Mouse (Mus musculus) monocyte, adult 5-6 weeks (primary cell): ENCODE results near the gene Stim1. TPM values are rescaled to one million over a fixed set of nuclear protein-coding genes. Genes with fewer than 3 reads are reported as not detected.

ENCODE experiments used
- ATAC-seq: fragments of 153-309, 156-312 bp; replicated peaks from 2 replicates; pipeline ENCODE4 v1.8.0; 2017; ENCODE audit warnings: mild to moderate bottlenecking; ENCODE audit not compliant: low TSS enrichment, insufficient number of reproducible peaks, severe bottlenecking, poor library complexity, low FRiP score
- total RNA-seq: library from RNA; stranded (forward); fragments of 200-1000, 200-491, 200-594 nt; gene quantifications from 3 replicates; pipeline ENCODE4 v1.2.3, GENCODE M21; 2017

Stim1 gene
- total RNA-seq, 1 experiment from 2014 or later, result 51.0 TPM

DNA sequence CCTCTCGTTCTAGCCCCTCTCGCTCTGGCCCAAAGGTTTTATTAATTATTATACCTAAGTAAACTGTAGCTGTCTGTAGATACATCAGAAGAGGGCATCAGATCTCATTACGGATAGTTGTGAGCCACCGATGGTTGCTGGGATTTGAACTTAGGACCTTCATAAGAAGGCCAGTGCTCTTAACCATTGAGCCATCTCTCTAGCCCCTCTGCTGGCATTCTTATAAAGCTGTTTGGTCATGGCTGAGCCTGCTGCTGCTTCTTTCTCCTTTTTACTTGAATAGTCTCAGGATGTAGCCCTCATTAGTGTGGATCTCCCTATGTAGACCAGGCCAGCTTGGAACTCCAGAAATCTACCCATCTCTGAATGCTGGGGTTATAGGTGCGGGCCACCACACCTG is 69.7 kb downstream of the Stim1 start:
- ATAC-seq, result no peak

DNA sequence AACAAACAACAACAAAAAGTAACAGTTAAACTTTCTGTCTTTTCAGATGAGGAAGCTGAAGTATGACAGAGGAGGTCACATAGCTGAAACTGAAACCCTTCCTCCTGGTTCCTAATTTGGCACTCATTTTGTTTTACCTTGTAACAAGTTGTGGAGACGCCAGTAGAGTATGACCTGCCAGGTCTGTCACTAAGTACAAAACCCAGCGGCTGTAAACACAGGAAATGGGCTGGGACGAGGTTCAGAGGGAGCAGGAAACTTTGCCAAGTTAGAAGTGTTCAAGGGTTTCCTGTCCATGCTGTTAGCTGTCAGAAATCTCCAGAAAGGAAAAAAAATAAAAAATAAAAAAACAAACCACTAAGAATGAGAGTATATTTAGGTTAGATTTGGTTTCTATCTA is 70.3 kb downstream of the Stim1 start:
- ATAC-seq, result peak; percentile 68; the same call in 1 of the 2 replicates

DNA sequence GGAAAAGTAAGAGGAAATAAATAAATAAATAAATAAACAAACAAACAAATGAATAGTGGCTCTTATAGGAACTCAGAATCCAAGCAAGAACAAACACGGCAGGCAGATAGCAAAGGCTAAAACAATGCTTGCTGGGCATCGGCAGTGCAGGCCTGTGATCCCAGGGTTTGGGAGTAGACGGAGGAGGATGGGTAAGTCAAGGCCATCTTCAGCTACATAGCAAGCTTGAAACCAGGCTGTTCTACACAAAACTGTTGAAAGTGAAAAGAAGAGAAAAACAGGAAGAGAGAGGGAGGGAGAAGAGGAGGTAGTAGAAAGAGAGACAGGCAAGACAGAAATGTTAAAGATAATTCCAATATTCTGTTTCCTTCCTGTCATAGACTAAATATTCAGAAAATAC is 71.3 kb downstream of the Stim1 start:
- ATAC-seq, result no peak

DNA sequence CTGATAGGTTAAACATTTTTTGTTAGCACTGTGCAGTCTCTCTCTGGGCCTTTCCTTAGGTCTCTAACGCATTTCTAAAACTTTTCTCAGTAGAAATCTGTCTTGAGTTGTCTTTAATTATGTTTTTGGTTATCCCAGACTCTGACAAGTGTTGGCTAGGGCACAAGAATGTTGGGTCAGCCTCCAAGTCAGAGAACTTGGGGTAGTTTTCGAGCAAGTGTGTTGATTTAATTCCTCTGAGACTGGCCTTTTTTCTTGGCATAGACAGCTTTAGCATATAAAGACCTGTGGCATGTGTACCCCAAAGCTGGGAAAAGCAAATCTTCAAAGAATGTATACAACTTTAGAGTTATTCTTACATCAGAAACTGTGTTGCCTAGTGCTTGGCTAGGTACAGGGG is 78.3 kb downstream of the Stim1 start:
- ATAC-seq, result no peak

DNA sequence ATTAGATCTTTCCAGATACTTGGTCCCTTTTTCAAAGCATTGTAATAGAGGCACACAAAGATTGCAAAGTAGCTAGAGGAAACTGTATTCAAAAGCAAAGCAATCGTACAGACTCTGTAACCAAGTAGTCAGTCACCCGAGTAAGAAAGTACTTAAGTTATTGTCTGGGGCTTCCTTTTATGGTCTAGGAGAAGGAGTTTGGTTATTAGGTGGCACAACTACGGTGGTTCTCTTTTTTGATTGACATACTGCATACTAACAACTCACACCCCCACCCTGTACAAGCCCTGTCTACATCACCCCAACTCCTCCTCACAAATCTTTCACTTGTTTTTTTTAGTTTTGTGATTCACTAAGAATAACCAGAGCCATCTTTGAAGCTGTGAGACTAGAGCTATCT is 79.7 kb downstream of the Stim1 start:
- no peak for ATAC-seq

DNA sequence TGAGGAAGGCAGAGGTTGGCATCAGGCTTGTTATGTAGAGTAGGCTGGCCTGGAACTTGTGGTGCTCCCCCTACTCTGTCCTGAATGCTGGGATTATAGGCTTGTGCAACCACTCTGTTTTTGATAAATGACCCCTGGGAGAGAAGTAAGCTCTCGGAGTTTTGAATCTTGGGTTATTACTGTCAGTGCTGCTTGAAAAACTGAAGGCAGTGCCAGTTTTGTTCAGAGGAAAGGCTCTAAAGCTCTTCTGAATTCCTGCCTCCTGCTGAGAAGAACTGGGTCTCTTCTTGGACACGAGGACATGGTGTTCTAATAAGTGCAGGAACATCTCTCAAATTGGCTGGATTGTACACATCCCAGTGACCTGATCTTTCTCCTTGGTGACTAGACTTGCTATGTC is 81.1 kb downstream of the Stim1 start:
- no peak for ATAC-seq

DNA sequence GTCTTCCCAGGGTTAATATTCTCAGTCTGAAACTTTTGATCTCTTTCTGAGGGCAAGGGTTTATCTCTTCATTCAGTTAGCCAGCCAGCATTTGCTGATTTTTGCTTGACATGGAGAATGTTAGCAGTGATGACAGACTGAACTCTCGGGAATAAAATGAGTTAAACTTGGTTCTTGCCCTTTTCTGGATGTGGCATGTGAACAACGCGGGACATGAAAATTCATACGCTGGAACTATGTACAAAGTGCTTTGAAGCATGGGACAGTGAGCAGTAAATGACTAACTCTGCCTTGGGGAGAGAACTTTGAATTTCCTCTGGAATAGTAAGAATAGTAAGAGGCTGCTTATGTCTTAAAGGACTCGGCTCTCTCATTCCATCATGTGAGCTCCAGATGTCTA is 81.6 kb downstream of the Stim1 start:
- no peak for ATAC-seq

DNA sequence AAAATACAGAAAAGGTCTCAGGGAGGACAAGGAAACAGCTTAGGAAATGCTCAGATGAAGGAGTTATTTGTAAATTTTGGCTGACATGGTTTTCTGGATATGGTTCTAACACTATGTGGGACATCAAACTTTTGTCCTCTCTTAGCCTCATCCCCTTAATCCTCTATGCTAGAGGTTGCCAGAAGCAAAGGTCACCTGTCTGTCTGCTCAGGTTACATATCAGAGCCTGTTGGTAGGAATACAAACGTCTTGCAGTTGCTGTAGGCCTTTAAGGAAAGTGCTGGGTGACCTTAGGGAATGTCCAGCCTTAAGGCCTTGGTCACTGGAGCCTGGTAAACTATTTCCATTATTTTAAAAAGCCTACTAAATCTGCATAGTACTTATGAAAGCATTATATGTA is 85.8 kb downstream of the Stim1 start:
- no peak for ATAC-seq

DNA sequence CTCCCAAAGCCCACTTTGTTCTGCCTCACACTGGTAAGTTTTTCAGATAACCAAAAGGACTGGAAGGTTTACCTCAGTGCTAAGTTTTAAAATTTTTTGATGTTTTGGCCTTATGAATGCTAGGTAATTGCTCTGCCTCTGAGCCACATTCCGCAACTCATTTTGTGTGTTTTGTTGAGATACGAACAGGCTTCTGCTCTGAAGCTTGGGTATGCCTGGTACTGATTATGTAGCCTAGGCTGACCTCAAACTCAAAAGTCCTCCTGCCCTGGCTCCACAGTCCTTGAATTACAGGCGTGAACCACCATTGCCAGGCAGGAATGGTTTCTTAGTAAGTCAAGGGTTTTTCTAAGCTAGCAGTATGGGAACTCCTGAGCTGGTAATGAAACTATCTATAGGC is 90.5 kb downstream of the Stim1 start:
- ATAC-seq, result no peak

DNA sequence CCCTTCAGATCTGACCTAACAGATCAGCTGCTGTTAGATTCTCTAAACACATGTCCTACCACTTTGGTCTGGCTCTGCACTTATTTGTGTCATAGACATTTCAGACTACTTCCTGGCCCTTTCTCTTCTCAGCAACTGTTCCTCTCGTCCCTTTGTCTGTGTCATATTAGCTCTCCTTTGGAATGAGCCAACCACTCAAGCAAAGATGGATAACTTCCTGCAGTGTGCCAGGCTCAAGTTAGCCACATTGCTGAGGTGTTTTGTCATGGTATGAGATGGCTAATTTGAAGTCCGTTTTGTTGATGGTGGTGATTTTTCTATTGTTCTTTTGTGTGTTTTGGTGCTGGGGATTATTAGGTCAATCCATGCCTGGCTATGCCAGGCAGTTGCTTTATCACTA is 93.7 kb downstream of the Stim1 start:
- ATAC-seq, result no peak

DNA sequence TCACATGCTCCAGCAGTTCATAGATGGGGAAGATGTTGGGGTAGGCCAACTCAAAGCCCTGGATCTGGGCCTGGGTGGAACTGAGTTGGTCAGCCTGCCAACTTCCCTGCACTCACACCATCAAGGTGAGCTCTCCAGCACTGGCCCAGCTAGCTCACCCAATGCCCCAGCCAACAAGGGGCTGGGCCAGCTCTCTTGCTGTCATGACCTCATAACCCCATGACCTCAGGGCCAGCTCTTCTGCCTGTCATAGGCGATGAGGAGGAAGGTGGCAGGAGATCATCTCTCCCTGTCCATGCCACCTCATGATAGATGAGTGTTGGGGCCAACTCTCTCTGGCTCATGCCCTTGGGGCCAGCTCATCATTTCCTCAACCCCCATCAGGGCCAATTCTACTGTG is 96.2 kb downstream of the Stim1 start:
- ATAC-seq, result no peak

DNA sequence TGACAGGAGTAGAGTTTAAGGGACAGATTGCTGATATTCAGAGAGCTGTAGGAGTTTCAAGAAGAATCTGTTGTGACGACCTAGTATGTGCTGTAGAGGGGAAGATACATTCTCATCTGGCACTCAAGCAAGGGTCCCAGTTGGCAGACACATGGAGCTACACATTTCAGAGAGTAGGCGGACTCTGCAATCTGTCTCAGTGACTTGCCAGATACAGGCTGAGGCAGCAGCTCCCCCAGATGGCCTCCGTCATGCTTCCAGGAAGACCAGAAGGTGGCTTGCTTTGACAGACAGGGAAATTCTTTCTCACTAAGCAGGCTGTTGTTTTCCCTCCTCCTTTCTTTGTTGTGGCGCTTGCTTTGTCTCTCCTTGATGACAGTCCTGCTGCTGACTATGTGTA is 102.1 kb downstream of the Stim1 start:
- ATAC-seq, result no peak

DNA sequence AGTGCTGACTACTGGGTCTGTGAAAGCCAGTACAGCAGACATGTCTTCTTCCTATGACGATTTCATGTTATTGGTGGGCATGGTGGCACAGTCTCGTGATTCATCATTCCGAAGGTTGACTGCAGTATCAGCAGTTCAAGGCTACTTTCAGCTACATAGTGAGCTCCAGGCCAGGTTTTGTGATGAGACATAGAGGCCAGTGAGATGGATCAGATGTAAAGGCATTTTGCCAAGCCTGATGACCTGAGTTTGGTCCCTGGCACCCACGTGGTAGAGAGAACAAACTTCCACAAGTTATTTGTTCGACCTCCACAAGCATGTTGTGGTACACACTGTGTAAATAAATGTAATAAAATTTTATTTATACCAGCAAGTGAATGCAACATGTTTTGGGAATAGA is 102.9 kb downstream of the Stim1 start:
- ATAC-seq, result no peak

DNA sequence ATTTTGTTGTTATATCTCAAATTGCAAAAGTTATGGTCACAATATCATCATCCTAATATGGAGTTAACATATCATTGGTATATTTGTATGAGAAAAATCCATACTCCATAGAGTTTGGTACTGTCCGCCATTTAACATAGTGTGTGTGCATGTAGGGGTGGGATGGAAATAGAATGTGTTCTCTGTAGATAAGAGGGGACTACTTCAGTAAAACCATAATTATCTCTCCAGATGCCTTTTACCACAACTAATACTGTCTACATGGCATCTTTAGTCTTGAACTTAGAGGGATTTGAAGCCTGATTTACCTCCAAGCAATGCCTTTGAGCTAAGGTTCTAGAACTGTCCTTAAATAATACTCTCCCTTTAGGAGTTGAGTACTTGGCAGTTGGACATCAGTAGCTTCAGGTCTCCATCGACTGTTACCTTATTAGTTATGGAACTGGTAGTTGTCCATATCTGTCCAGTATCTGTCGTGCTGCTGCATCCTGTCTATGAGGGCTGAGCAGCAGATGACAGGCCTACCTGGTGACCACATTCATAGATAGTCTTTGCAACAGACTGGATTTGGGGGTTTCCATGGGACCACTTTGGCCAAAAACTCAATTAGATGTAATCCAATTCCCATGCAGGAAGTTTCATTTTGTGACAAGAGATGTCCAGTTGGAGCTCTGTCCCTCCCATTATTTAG is 105.9 kb downstream of the Stim1 start:
- no peak for ATAC-seq

DNA sequence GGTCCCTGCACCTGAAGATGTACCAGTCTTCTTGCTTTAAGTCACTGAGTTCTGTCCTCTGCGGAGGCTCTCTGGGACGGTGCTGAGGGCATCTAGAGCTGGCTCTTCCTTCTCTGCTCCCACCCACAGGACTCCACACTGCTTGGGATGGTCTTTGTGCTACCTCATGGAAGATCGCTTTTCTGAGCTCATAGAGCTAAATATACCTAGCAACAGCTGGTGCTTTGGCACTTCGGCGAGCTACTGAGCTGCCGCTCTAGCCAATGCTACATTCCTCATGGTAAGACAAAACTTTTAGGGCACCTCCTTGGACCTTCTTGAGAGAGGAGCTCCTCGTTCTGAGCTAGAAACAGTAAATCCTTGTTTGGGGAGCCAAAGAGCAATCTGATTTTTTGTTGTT is 115.6 kb downstream of the Stim1 start:
- no peak for ATAC-seq

DNA sequence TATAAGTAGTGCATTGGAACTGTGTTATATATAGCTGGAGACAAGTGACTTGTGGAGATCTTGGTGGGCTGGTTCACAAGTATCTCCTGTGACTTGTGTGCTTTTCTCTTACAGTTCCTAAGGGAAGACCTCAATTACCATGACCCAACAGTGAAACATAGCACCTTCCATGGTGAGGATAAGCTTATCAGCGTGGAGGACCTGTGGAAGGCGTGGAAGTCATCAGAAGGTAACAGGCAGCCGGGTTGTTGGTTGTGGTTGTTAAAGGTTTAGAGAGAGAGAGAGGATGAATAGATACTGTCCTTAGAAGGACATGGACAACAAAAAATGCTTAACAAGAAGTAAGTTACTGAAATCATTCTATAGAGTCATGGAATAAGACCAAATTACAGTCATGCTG is 118.4 kb downstream of the Stim1 start:
- no peak for ATAC-seq

DNA sequence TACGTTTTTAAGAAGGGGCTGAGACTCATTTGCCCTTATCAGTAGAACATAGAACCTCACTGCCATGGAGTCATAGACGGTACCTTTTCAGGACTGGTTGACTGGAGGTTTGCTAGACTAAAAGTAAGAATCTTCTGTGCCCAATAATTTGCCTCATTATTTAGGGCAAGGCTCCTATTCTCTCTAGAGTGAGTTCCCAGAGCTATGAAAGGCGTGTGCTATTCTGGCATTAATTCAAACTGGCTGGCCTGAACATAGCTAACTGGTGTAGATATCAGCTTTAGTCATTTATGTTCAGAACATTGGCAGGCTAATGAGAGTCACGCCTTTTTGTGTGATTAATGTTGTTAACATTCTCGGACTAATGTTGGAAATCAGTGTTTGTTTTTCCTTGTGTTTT is 121.5 kb downstream of the Stim1 start:
- ATAC-seq, result no peak

DNA sequence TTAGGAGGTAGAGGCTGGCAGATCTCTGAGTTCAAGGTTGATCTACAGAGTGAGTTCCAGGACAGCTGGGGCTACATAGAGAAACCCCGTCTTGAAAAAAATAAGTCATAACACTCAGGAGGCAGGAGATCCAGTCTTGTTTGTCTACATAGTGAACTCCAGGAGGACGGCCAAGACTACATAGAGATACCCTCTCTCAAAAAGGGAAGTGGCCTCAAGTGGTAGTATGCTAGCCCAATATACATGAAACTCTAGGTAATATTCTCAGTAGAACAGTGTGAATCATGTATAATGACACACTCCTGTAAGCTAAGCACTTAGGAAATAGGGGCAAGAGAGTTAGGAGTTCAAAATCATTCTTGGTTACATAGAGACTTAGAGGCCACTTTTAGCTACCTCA is 126.3 kb downstream of the Stim1 start:
- no peak for ATAC-seq

DNA sequence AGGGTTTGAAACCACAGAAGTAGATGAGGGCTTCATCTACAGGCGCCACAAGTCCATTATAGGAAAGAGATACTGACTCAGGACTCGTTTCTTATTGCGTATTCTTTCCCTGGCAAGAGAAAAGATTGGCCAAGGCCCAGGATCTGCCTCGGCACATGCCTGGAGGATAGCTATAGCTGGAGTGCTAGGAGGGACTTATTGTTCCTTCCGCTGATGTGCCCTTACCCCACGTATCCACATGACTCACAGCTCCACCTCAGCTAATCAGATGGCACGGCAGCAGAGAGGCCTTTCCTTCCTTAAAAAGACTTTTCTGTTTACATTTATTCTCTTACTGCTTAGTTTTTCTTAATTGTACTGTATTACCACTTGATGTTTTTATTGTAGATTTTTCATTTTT is 128.3 kb downstream of the Stim1 start:
- no peak for ATAC-seq

DNA sequence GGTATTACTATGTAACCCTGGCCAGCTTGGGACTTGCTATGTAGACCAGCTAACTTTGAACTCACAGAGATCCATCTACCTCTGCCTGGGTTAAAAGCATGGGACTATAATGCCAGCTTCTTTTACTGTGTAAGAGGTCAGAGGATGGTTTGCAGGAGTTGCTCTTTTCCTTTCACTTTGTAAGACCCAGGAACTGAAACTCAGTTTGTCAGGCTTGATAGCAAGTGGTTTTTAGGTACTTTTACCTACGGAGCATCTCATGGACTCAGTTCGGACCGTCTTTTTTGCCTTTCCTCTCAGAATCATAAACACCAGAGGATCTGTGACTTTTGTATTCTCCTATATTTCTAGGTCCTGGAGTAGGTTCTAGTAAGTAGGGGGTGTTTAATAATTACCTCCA is 128.7 kb downstream of the Stim1 start:
- ATAC-seq, result no peak

DNA sequence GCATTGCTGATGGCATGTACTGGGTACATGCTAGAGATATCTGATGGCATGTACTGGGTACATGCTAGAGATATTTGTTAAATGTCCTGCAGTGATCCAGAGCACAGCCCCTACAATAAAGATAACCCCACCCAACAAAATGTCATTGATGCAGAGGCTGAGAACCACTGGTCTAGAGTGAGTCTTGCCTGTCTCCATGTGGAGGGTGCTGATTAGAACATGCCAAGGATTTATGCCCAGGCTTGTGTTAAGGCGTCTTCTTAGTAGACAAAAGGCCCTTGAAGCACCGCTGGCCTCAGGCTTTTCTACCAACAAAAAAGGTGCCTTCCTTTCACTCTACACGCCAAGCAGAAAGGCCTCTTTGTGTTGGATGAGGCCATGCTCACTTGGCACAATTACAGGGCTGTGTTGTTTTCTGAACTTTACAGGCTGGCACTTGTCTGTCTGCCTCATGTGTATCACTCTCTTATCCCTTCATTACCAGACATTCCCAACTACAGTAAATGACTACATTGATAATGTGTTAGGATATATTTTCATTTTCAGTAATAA is 131.7 kb downstream of the Stim1 start:
- no peak for ATAC-seq
